Mouse (Mus musculus): ENCODE data around the gene Asf1b.

- TF ChIP-seq POLR2A (IDR thresholded peaks at IDR 0.05; ENCODE audit: borderline replicate concordance, extremely low read depth, insufficient read depth, insufficient read length, poor library complexity, severe bottlenecking) (no peak), CTCF (IDR thresholded peaks at IDR 0.05; ENCODE audit: borderline replicate concordance, extremely low read depth, insufficient read depth, insufficient read length) (no peak)
Observed at GRCm38 (mm10) chr8:83981533-83981932, 26.2 kb downstream of the Asf1b start.

All from brain, embryonic 14.5 days (tissue).